Mouse (Mus musculus): Measurements from ENCODE around the gene Myocd.

The Myocd gene

DNA sequence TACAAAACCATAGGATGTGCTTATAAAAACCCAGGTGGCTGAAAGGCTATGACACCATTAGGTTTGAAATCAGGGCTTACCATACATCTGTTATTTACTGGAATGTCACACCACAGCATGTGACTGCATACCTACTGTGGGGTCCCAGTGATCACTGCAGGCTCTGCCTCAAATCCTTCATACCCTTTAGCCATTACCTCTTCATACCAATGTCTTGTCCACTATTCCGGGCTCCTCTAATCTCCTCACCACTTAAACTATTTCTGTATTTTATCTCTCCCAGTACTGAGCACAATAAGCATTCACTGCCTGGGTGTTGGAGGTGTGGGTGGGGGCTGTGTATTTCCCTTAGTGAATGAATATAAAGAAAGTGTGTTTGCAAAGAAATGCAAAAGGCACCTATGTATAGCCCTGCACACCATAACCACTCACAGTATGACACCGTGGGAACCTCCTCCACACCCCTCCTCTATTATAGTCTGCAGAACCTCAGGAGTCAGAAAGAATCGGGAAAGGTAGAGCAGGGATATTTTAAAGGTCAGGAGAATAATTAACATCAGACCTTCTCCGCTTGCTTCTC, 126.9 kb downstream of the Myocd start:
- intact Hi-C loops (cut with DNase I), result no loop called here

DNA sequence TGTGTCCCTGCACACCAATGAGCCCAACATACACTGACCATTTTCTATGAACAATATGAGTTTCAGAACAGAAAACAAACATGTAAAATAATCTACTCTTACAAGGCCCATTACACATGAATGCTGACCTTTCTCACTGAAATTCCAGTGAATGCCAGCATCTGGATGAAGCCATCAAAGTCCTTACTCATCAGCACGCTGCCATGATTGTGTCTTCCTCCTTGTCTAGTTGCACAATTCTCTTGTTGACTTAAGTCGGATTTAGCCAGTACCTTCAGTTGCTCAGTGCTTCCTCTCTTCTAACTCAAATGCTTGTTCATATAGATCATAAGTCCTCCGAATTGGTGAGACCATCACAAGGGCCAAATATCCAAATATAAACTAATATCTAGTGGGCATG, 130.8 kb downstream of the Myocd start:
- intact Hi-C loops (cut with DNase I), result no loop called here

DNA sequence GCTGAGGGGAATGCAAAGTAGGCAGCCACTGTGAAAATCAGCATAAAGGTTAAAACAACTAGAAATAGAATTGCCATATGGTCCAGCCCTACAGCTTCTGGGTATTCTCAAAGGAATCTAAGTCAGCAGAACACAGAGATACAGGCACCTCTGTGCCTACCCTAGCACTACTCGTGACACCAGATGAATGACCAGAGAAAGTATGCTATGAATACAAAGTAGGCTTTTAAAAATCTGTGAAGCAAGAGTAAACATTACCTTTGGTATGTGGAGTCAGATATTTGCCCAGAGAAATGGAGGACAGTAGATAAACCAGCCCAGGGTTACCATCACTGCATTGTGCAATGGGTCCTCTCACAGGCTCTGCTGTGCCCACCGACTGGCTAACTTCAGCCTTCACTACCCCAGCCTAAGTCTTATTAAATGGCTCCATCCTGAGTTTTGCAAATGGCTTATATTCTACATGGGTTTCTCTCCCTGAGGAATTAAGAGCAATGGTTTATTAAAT, 132.6 kb downstream of the Myocd start:
- intact Hi-C loops (cut with DNase I), result no loop called here

DNA sequence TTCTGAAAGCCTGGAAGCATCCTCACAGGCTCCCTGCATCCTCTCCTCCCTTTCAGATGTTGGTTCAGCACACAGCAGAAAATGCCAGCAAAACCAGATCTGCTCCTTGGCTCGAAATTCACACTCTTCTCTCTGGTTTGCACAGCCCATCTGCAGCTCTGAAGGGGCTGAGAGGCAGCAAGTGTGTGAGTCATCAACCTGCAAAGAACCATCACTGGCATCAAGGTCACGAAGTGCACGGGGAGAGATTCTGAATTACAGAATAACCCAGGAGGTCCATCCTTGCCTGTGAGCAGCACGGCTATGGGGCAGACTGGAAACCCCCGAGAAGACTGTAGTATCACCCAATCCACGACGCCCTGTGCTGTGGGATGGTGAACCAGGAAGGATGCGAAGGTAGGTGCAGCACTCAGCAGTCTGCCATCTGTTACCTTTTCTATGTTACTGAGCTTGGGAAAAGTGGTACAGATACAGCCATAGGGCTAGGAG, 134.5 kb downstream of the Myocd start:
- intact Hi-C loops (cut with DNase I), result no loop called here

DNA sequence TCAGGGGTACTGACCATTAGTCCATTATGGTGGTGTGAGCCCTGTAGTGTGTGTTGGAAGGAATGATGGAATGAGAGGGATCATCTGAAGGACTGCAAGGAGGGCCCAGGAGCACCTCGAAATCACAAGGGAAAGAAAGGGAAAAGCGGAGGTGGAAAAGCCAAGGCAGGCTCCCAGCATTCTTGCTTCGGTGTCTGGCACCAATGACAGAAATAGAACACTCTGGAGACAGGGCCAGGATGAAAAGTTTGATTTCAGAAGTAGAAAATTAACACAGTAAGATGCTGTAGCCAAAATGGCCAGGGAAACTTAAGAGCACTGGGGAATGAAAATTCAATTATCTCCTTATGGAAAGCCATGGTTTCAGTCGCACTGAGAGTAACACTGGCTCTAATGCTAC, 136.1 kb downstream of the Myocd start:
- intact Hi-C loops (cut with DNase I), result no loop called here

DNA sequence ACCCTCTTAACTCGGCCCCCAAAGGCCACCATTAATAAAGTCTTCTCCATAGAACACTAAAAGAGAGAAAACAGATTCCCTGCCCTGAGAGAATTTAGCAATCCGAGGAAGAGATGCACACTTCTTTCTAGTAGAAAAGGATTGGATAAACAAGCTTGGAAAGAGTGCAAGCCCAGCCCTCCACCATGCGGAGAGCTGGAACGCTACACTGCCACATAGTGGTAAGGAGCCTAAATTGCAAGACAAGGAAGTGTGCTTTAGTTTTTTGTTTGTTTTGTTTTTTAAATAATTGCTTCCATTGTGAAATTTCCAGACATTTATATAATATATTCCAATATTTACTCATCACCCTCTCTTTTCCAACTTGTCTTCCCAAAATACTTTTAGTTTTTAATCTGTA, 140.7 kb downstream of the Myocd start:
- intact Hi-C loops (cut with DNase I), result no loop called here

DNA sequence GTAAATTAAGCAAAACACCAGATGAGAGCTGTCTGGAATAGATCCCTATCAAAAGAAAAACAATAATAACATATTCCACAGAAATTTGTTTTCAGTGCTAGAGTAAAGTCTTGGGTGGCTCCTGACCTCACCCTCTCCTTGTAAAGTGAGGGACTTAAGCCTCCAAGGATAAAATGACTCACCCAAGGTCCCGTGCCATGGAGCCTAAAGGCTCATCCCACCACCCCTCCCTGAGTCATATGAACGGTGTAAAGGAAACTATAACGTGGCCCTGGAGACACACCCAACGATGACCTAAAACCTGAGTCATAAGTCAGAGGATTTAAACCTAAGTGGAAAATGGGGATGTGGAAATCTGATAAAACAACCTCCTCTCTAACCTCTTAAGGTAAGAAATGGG, 141.1 kb downstream of the Myocd start:
- intact Hi-C loops (cut with DNase I), result no loop called here

DNA sequence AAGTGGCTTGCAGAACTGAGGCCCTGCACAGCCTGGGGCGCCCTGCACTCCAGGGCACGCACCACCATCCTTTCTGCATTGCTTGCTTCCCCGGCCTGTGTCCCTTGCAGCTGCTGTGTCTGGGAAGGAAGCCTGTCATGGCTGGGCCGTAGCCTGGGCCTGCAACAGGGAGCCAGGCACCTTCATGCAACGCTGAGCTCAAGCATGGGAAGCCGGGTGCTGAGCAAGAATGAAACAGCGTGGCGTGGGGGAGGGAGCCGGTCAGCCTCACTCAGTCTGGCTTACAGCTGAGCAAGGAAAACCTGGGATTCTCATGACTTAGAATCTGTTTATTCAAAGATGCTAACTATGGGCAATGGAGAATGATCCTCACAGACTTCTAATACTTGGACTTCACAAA, 143.2 kb downstream of the Myocd start:
- intact Hi-C loops (cut with DNase I), result no loop called here
